Mouse (Mus musculus) ovary, postnatal 14 days (tissue): ENCODE data around the gene 4932438A13Rik.

Source experiments
- DNase-seq: peaks from one replicate; pipeline ENCODE4 v3.0.0; 2022; ENCODE audit warnings: low spot score

4932438A13Rik gene

GRCm38 (mm10) chr3:36862721-36863275 lies at the start of gene 4932438A13Rik:
TSS of gene 4932438A13Rik (plus strand) at chr3:36863104.
- peak; percentile 100 for DNase-seq

GRCm38 (mm10) chr3:36816633-36817032 lies 46.3 kb upstream of the 4932438A13Rik start:
- DNase-seq, result no peak

GRCm38 (mm10) chr3:36819402-36819801 lies 43.5 kb upstream of the 4932438A13Rik start:
- no peak for DNase-seq

GRCm38 (mm10) chr3:36821037-36821436 lies 41.9 kb upstream of the 4932438A13Rik start:
- DNase-seq, result no peak

GRCm38 (mm10) chr3:36825098-36825497 lies 37.8 kb upstream of the 4932438A13Rik start:
- DNase-seq, result no peak

DNA sequence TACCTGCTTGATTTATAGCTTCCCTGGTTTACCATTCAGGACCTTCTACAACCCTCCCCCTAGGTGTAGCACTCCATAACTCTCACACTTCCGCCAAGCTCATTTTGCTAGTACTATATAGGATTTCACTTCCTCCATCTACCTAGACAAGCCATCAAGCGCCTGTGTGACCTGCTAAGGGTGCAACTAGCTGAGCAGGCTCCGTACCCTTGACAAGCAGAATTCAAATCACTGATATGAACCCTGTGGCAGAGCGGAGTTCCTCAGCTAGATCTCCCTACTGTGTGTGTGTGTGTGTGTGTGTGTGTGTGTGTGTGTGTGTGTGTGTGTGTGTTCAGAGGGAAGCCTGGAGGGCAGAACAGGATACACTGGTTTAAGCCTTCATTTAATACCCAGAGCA lies 37.4 kb upstream of the 4932438A13Rik start:
- DNase-seq, result no peak

GRCm38 (mm10) chr3:36827274-36828025 lies 35.5 kb upstream of the 4932438A13Rik start:
- no peak for DNase-seq

- DNase-seq, result no peak
These were observed 32.7 kb upstream of the 4932438A13Rik start for GRCm38 (mm10) chr3:36830218-36830617.

DNA sequence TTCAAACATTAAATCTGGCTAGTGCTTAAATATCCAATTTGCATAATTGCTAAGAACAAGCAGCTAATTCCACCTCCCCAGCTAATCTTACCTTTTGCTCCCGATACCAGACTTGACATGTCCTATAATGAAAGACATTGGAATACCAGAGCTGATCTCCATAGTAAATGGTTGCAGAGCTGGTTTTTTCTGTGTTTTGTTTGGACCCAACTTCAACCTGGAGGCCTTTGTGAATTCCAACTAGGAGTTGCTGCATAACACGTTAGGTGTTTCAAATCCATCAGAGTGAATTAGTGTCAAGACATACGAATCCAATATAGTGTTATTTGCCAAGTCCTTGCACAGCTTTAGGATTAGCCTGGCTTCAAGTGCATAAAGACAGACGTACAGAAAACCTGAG lies 28.5 kb upstream of the 4932438A13Rik start:
- no peak for DNase-seq

GRCm38 (mm10) chr3:36834832-36835231 lies 28.1 kb upstream of the 4932438A13Rik start:
- DNase-seq, result no peak

GRCm38 (mm10) chr3:36835525-36836203 lies 27.2 kb upstream of the 4932438A13Rik start:
- peak; percentile 3 for DNase-seq

DNA sequence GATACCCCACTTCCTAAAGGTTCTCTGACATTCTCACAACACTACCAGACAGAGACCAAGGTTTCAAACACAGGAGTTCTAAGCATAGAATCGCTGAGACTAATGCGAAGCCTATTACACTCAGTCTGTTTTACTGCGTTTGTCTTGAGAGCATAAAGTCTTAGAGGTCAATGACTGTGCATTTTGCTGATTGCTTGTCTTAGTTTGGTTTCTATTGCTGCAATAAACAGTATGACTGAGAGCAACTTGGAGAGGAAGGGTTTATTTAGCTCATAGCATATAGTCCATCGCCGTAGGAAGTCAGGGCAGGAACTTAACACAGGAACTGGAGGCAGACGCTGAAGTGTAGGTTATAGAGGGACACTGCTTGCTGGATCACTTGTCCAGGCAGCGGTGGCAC lies 26.1 kb upstream of the 4932438A13Rik start:
- no peak for DNase-seq

GRCm38 (mm10) chr3:36840650-36841555 lies 22.0 kb upstream of the 4932438A13Rik start:
- DNase-seq, result peak; percentile 52

- no peak for DNase-seq
These were observed 9.0 kb upstream of the 4932438A13Rik start for GRCm38 (mm10) chr3:36853733-36854440.

GRCm38 (mm10) chr3:36861411-36862410 lies 1.2 kb upstream of the 4932438A13Rik start:
- DNase-seq, result no peak

GRCm38 (mm10) chr3:36863427-36863826 lies 523 bp downstream of the 4932438A13Rik start:
- DNase-seq, result no peak

- DNase-seq, result no peak
These were observed 977 bp downstream of the 4932438A13Rik start for GRCm38 (mm10) chr3:36863881-36864280.

GRCm38 (mm10) chr3:36864466-36864865 lies 1.6 kb downstream of the 4932438A13Rik start:
- no peak for DNase-seq

- DNase-seq, result no peak
These were observed 42.5 kb downstream of the 4932438A13Rik start for GRCm38 (mm10) chr3:36905372-36905771.

- DNase-seq, result no peak
These were observed 54.9 kb downstream of the 4932438A13Rik start for GRCm38 (mm10) chr3:36917832-36918231.
